Mouse (Mus musculus): ENCODE data around the gene Vmn1r1.

Vmn1r1 gene

GRCm38 (mm10) chr1:182137204-182138125, 26.8 kb downstream of the Vmn1r1 start:
- intact Hi-C loops (cut with DNase I) = no loop called here

GRCm38 (mm10) chr1:182130830-182131229, 33.5 kb downstream of the Vmn1r1 start:
- intact Hi-C loops (cut with DNase I) = no loop called here

GRCm38 (mm10) chr1:182124924-182125368, 39.3 kb downstream of the Vmn1r1 start:
- intact Hi-C loops (cut with DNase I) = no loop called here

- intact Hi-C loops (cut with DNase I) = no loop called here
These were observed 39.8 kb downstream of the Vmn1r1 start, which contains the start of gene Srp9 for GRCm38 (mm10) chr1:182124506-182124905. Gene Srp9, plus strand, starts transcription at chr1:182124737.

- intact Hi-C loops (cut with DNase I) = no loop called here
These were observed 41.9 kb downstream of the Vmn1r1 start for GRCm38 (mm10) chr1:182122413-182122812.

- intact Hi-C loops (cut with DNase I) = loop anchor here (1.0 kb wide), 1 partner anchor 228 kb away; no protein-coding TSS in a partner anchor
These were observed 48.5 kb downstream of the Vmn1r1 start for GRCm38 (mm10) chr1:182115651-182116408.

GRCm38 (mm10) chr1:182115197-182115596, 49.1 kb downstream of the Vmn1r1 start:
- intact Hi-C loops (cut with DNase I) = loop anchor here (1.0 kb wide), 1 partner anchor 227 kb away; no protein-coding TSS in a partner anchor

GRCm38 (mm10) chr1:182113587-182114500, 50.4 kb downstream of the Vmn1r1 start:
- intact Hi-C loops (cut with DNase I) = loop anchor here (5.0 kb wide), 1 partner anchor 92 kb away; no protein-coding TSS in a partner anchor

- intact Hi-C loops (cut with DNase I) = loop anchor here (5.0 kb wide), 1 partner anchor 91 kb away; no protein-coding TSS in a partner anchor
These were observed 51.2 kb downstream of the Vmn1r1 start for GRCm38 (mm10) chr1:182113131-182113530.

- intact Hi-C loops (cut with DNase I) = loop anchor here (5.0 kb wide), 1 partner anchor 90 kb away; no protein-coding TSS in a partner anchor
These were observed 51.9 kb downstream of the Vmn1r1 start for GRCm38 (mm10) chr1:182112385-182112784.

- intact Hi-C loops (cut with DNase I) = loop anchor here (5.0 kb wide), 1 partner anchor 89 kb away; no protein-coding TSS in a partner anchor
These were observed 52.6 kb downstream of the Vmn1r1 start for GRCm38 (mm10) chr1:182111386-182112317.

- intact Hi-C loops (cut with DNase I) = loop anchor here (5.0 kb wide), 1 partner anchor 89 kb away; no protein-coding TSS in a partner anchor
These were observed 53.4 kb downstream of the Vmn1r1 start for GRCm38 (mm10) chr1:182110708-182111385.

- intact Hi-C loops (cut with DNase I) = loop anchor here (5.0 kb wide), 1 partner anchor 88 kb away; no protein-coding TSS in a partner anchor
These were observed 54.1 kb downstream of the Vmn1r1 start for GRCm38 (mm10) chr1:182110185-182110584.

- intact Hi-C loops (cut with DNase I) = no loop called here
These were observed 55.7 kb downstream of the Vmn1r1 start for GRCm38 (mm10) chr1:182108397-182109099.

- intact Hi-C loops (cut with DNase I) = no loop called here
These were observed 57.0 kb downstream of the Vmn1r1 start for GRCm38 (mm10) chr1:182107251-182107650.

GRCm38 (mm10) chr1:182105023-182105422, 59.3 kb downstream of the Vmn1r1 start:
- intact Hi-C loops (cut with DNase I) = no loop called here
